Mouse (Mus musculus) embryonic fibroblast, embryonic 13.5 days (primary cell): ENCODE data around the gene Fthl17e.

Source experiments
- CTCF ChIP-seq: IDR thresholded peaks from 2 replicates; pipeline ENCODE4 v1.5.1; 2011; ENCODE audit warnings: mild to moderate bottlenecking, control low read depth, low read length, moderate library complexity, borderline replicate concordance; ENCODE audit not compliant: insufficient read depth
- POLR2A ChIP-seq: IDR thresholded peaks from 2 replicates; pipeline ENCODE4 v1.6.1; 2011; ENCODE audit warnings: low read depth, mild to moderate bottlenecking, control low read depth, low read length, moderate library complexity

- no peak for TF ChIP-seq CTCF
- no peak for TF ChIP-seq POLR2A
These were observed 13.8 kb upstream of the Fthl17e start for GRCm38 (mm10) chrX:9019481-9019880.
